Mouse (Mus musculus) C2C12 (cell line): ENCODE data around the gene Etv4. TPM values are rescaled to one million over a fixed set of nuclear protein-coding genes. Genes with fewer than 3 reads are reported as not detected.

ENCODE experiments used
- H3K27me3 ChIP-seq: one replicate; pipeline ENCODE4 v1.6.1; 2011; ENCODE audit not compliant: control insufficient read depth, insufficient read depth, insufficient read length
- H3K36me3 ChIP-seq: one replicate; pipeline ENCODE4 v1.6.1; 2011; ENCODE audit not compliant: control insufficient read depth, insufficient read depth
- H3K4me3 ChIP-seq: one replicate; pipeline ENCODE4 v1.5.1; 2011; ENCODE audit warnings: mild to moderate bottlenecking, control low read depth; ENCODE audit not compliant: poor library complexity, insufficient read depth, severe bottlenecking
- H3K79me2 ChIP-seq: one replicate; pipeline ENCODE4 v1.6.1; 2011; ENCODE audit not compliant: control insufficient read depth, insufficient read depth
- H3K79me3 ChIP-seq: one replicate; pipeline ENCODE4 v1.6.1; 2011; ENCODE audit warnings: low read depth, control low read depth
- H3ac ChIP-seq: one replicate; pipeline ENCODE3; 2011; ENCODE audit warnings: low read depth; ENCODE audit not compliant: control insufficient read depth, insufficient read length
- CEBPB ChIP-seq: IDR thresholded peaks from one replicate; pipeline ENCODE4 v1.6.1; 2011; ENCODE audit warnings: low read depth, mild to moderate bottlenecking, control low read depth, moderate library complexity
- CTCF ChIP-seq: IDR thresholded peaks from one replicate; pipeline ENCODE4 v1.5.1; 2011; ENCODE audit not compliant: control insufficient read depth, insufficient read depth, insufficient read length
- FOSL1 ChIP-seq: IDR thresholded peaks from one replicate; pipeline ENCODE4 v1.8.0; 2011; ENCODE audit warnings: mild to moderate bottlenecking, low read length; ENCODE audit not compliant: poor library complexity, insufficient read depth, severe bottlenecking
- MAX ChIP-seq: IDR thresholded peaks from one replicate; pipeline ENCODE4 v1.6.1; 2011; ENCODE audit warnings: mild to moderate bottlenecking, control low read depth
- MYOD1 ChIP-seq: IDR thresholded peaks from one replicate; pipeline ENCODE4 v1.6.1; 2011; ENCODE audit warnings: low read depth; ENCODE audit not compliant: control insufficient read depth, insufficient read length
- MYOG ChIP-seq: IDR thresholded peaks from one replicate; pipeline ENCODE4 v1.6.1; 2011; ENCODE audit not compliant: control insufficient read depth, insufficient read length; ENCODE audit errors: extremely low read depth
- USF1 ChIP-seq: IDR thresholded peaks from one replicate; pipeline ENCODE4 v1.6.1; 2011; ENCODE audit warnings: low read depth, mild to moderate bottlenecking, control low read depth, moderate library complexity
- polyA plus RNA-seq: library from polyadenylated mRNA; unstranded; fragments of >200 nt; fragmentation: generic; extraction: Trizol; gene quantifications from one replicate; pipeline ENCODE4 v1.2.1, GENCODE M21; 2012; ENCODE audit warnings: missing spikeins

The Etv4 gene
- polyA plus RNA-seq, 1 experiment = 67.5 TPM

- Histone ChIP-seq H3K4me3 (peak overlapping the region; percentile 66), H3K36me3 (no peaks in the 10 kb centered on the region), H3K27me3 (no peaks in the 10 kb centered on the region), H3K79me3 (peaks cover 36% of the 10 kb centered on the region), H3ac (peak overlapping the region; percentile 78), H3K79me2 (peaks cover 46% of the 10 kb centered on the region)
- TF ChIP-seq MYOD1 (peak; percentile 1), MAX (no peak)
Observed at GRCm38 (mm10) chr11:101784488-101785142, 556 bp downstream of the Etv4 start.

DNA sequence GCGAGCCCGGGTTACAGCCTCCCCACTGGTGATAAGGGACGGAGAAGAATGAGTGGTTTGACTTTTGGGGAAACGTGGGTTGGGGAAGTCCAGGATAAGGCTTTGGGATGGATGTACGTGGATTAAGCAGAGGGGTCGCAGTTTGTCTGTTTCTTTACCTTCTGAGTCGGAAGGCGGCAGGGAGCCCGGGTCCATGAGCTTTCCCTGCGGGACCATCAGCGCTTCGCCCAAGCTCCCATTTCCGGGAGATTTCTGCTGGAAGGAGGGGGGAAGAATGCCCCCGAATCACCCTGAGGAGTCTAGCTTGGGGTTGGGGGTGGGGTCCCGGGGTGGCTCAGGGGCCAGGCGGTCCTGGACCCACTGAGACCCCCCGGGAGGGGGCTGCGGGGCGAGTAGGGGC, 1.1 kb downstream of the Etv4 start:
- no peak for TF ChIP-seq MYOD1
- no peak for TF ChIP-seq CEBPB
- TF ChIP-seq MAX = no peak
- no peak for TF ChIP-seq FOSL1
- no peak for TF ChIP-seq MYOG
- TF ChIP-seq CTCF = no peak
- H3K79me3 ChIP-seq = peaks cover 36% of the 10 kb centered on the region
- no peaks in the 10 kb centered on the region for H3K36me3 ChIP-seq
- H3ac ChIP-seq = peak overlapping the region; percentile 78
- peaks cover 51% of the 10 kb centered on the region for H3K79me2 ChIP-seq
- peak overlapping the region; percentile 66 for H3K4me3 ChIP-seq
- H3K27me3 ChIP-seq = no peaks in the 10 kb centered on the region

- H3K79me3 ChIP-seq = peaks cover 36% of the 10 kb centered on the region
- TF ChIP-seq FOSL1 (no peak), MAX (no peak), USF1 (no peak), CEBPB (no peak), MYOD1 (no peak), MYOG (no peak)
- H3K4me3 ChIP-seq = peak overlapping the region; percentile 66
- H3K79me2 ChIP-seq = peaks cover 52% of the 10 kb centered on the region
- H3K36me3 ChIP-seq = peaks cover 3% of the 10 kb centered on the region
- peak overlapping the region; percentile 78 for H3ac ChIP-seq
- H3K27me3 ChIP-seq = no peaks in the 10 kb centered on the region
Observed at GRCm38 (mm10) chr11:101783584-101783983, 1.6 kb downstream of the Etv4 start.

- H3K4me3 ChIP-seq = peak overlapping the region; percentile 66
- H3K79me2 ChIP-seq = peaks cover 52% of the 10 kb centered on the region
- H3K27me3 ChIP-seq = no peaks in the 10 kb centered on the region
- H3K79me3 ChIP-seq = peaks cover 36% of the 10 kb centered on the region
- H3ac ChIP-seq = peak overlapping the region; percentile 71
- no peak for TF ChIP-seq MYOG
- no peak for TF ChIP-seq MAX
- no peak for TF ChIP-seq FOSL1
- TF ChIP-seq CTCF = no peak
- TF ChIP-seq MYOD1 = no peak
- peaks cover 3% of the 10 kb centered on the region for H3K36me3 ChIP-seq
Observed at GRCm38 (mm10) chr11:101783135-101783534, 2.0 kb downstream of the Etv4 start.

DNA sequence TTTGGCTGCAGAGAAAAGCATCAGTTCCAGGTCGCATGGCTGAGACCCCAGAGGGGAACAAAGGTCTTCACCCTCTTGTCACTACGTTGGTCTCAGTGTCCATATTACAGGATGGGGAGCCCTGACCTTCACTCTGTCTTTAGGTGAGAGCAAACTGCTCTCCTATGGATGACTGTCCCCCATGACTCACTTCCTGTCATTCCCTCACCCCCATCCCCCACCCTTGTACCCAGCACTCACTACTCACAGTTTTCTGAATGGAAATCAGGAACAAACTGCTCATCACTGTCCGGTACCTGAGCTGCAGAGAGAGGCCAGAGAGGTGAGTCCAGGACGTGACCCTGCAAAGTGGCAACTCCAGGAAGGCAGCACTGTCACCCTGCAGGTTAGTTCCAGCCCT, 8.3 kb downstream of the Etv4 start:
- H3K27me3 ChIP-seq = no peaks in the 10 kb centered on the region
- TF ChIP-seq MAX = no peak
- TF ChIP-seq CTCF = no peak
- TF ChIP-seq MYOG = no peak
- no peak for TF ChIP-seq USF1
- no peak for TF ChIP-seq CEBPB
- TF ChIP-seq MYOD1 = no peak
- TF ChIP-seq FOSL1 = no peak
- H3K79me2 ChIP-seq = peaks cover 29% of the 10 kb centered on the region
- peaks cover 17% of the 10 kb centered on the region for H3K79me3 ChIP-seq
- peak overlapping the region; percentile 52 for H3ac ChIP-seq
- peaks cover 26% of the 10 kb centered on the region for H3K36me3 ChIP-seq
- no peak overlapping the region for H3K4me3 ChIP-seq

DNA sequence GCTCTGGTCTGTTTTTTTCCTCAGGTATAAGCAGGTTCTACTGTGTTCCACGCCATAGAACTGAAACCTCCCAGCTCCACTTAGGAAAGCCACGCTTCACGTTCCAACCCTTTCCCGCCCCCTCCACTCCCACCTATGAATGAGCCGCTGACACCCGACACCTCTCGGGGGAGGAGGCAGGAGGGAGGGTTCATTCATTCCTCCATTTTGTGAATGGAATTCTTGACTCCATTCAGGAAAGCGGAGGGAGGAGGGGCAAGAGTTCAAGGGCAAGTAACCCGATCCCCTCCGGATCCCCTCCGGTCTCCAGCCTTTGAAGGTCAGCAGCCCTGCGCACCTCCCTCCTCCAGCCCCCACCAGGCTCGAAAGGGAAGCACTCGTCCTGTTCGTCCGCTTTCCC, 12.7 kb downstream of the Etv4 start:
- TF ChIP-seq MYOG (no peak), MAX (peak; percentile 86)
- Histone ChIP-seq H3ac (no peak overlapping the region), H3K4me3 (no peak overlapping the region)

More for the DNA sequence above, 12.7 kb downstream of the Etv4 start:
- Histone ChIP-seq H3K36me3 (peaks cover 66% of the 10 kb centered on the region), H3K27me3 (no peaks in the 10 kb centered on the region), H3K79me3 (no peaks in the 10 kb centered on the region), H3K79me2 (no peaks in the 10 kb centered on the region)
